Mouse (Mus musculus) CD4-positive helper T cell, adult 2 months (primary cell): ENCODE data around the gene Slc23a2.
A peak's percentile ranks its signal among the peaks of the same experiment; 100 is the strongest.

Experiments used
- DNase-seq: peaks from one replicate; pipeline ENCODE4 v3.0.0-alpha.2; 2012; ENCODE audit warnings: low read depth, missing footprints, low spot score

The Slc23a2 gene

DNA sequence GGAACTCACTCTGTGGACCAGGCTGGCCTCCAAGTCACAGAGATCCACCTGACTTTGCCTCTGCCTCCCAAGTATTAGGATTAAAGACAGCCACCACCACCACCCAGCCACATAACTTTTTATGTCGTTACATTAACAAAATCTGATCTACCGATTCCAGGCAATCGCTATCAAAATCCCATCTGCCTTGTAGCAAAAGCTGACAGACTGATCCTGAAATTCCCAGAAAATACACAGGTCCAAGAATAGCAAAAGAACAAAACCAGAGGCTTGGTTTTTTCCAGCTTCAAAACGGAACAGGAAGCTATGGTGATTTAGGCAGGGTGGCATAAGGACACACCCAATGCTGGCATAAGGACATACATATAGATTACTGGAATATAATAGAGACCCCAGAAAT is 10.2 kb downstream of the Slc23a2 start:
- DNase-seq = no peak

GRCm38 (mm10) chr2:132133436-132133835 is 11.5 kb downstream of the Slc23a2 start:
- no peak for DNase-seq

- DNase-seq = peak; percentile 27
Measured at GRCm38 (mm10) chr2:132131266-132131665, 13.6 kb downstream of the Slc23a2 start.

DNA sequence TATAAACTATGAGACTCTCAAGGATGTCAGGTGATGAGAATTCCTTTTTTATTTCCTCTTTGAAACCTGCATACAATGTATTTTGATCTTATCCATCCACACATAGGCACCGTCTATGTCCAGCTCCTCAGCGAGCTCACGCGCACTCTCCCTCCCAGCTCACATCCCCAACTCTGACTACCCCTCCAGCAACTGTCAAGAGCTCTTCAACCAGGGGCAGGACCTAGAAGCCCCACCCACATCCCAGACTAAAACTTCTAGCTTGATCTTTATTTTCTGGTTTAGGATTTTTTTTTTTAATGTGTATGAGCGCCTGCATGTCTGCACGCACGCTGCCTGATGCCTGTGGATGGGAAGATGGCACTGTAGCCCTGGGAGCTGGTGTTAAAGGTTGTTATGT is 14.9 kb downstream of the Slc23a2 start:
- DNase-seq = no peak

DNA sequence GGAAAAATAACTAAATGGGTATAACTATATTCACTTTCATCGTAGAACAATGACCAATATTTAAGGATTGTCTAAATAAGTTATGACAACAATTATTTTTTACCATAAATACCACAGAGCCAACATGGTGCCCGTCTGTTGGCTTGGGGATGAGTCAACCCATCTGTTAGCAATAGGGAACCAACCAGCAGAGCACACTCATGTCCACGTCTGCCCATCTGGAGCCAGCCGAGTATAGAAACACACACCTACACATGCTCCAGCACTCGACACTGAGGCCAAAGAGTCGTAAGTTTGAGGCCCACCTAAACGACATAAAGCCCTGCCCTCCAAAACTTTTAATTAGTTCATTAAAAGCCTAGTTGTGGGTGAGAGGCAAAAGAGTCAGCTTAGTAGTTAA is 15.7 kb downstream of the Slc23a2 start:
- no peak for DNase-seq

DNA sequence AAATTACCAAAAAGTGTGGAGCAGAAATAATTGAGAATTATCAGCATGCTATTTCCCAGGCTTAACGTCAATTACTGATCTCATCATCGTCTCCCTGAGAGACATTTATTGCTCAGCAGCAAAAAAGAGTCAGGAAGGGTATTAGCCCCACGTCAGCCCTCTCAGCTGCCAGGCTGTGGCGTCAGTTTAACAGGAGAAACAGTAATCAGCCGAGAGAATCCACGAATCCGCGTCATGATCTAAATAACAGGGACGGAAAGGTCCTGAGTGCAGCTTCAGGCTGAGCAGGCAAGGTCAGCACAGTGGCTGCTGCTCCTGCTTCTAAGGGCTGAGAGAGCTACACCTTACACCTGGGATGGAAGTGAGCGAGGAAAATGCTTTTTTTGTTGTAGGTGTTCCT is 17.0 kb downstream of the Slc23a2 start:
- DNase-seq = no peak

DNA sequence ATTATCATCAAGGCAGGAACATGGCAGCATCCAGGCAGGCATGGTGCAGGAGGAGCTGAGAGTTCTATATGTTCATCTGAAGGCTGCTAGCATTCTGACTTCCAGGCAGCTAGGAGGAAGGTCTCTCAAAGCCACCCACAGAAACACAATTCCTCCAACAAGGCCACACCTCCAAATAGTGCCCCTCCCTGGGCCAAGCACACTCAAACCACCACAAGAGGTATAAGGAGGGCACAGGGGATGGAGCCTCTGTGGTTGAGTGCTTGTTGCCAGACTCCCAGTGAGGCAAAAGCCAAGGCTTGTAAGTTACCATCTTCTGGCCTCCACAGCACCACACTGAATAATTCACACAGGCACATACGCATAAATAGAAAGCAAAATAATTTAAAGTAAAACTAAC is 18.6 kb downstream of the Slc23a2 start:
- DNase-seq = no peak

GRCm38 (mm10) chr2:132123063-132123462 is 21.8 kb downstream of the Slc23a2 start:
- DNase-seq = no peak

DNA sequence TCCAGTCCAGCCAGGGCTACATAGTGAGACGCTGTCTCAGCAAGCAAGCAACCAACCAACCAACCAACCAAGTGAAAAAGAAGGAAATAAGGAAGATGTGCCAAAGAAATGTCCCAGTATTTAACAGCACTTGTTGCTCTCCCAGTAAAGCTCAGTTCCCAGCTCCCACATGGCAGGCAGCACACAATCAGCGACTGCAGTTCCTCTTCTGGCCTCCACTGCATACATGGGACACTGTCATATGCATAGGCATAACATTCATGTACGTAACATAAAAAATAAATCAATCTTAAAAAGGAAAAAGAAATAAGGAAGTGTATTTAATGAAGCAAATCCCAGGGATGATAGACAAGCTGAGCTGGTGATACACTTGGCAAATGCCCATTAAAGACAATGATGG is 23.9 kb downstream of the Slc23a2 start:
- no peak for DNase-seq

GRCm38 (mm10) chr2:132118646-132119045 is 26.3 kb downstream of the Slc23a2 start:
- DNase-seq = no peak

DNA sequence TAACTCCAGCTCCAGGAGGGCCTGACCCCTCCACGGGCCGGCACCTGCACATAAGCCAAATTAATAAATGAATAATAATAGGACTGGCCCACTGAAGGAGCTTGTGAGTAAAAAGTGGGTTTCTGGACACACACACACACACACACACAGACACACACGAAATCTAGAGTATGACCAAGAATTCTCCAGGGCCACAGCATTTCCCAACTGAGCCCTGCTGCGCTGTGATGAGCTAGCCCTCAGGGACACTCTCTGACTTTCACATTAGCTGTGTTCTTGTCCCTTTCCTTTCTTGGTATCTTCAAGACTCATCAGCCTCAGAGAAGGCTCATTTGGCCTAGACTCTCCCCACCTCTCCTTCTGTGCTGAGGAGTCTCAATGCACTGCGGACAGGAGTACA is 29.0 kb downstream of the Slc23a2 start:
- DNase-seq = no peak

- peak; percentile 48 for DNase-seq
Measured at GRCm38 (mm10) chr2:132115344-132115743, 29.6 kb downstream of the Slc23a2 start.

- DNase-seq = peak; percentile 59
Measured at GRCm38 (mm10) chr2:132113962-132114759, 30.7 kb downstream of the Slc23a2 start.

- DNase-seq = no peak
Measured at GRCm38 (mm10) chr2:132112319-132112718, 32.6 kb downstream of the Slc23a2 start.

DNA sequence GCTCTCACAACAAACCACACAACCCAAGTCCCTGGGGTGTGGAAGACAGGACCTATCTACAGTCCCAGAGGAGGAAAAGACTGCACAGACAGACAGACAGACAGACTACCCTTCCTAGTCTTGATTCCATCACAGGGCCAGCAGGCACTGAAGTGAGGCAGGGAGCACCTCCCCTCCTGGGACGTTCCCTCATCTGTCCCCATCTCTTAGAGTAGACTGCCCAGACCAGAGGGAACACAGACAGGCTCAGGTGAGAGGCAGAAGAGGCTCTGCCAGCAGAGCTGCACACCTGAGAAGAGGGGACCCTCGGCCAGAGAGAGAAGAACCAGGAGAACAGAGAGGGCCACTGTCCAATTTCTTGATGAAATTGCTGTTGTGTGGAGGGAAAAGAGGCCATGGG is 33.0 kb downstream of the Slc23a2 start:
- DNase-seq = no peak

GRCm38 (mm10) chr2:132111266-132111665 is 33.6 kb downstream of the Slc23a2 start:
- peak; percentile 69 for DNase-seq

DNA sequence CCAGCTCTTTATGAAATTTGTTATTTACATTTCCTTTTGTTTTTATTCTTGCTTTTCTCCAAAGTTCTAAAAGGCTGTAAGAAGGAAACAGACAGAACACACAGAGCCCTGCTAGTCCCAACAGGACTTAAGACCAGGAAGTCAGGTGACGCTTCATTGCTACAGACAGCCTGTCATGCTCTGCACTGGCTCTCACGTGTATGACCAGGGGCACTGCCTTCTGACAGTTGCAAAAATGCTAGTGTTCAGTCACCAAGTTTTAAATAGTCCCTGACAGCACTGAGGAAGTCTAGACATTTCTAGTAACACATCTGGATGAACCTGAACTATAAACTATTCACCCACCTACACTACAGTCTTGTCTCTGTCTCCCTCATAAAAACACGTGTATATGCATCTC is 34.2 kb downstream of the Slc23a2 start:
- peak; percentile 39 for DNase-seq

GRCm38 (mm10) chr2:132108988-132109387 is 35.9 kb downstream of the Slc23a2 start:
- DNase-seq = no peak

GRCm38 (mm10) chr2:132107611-132108010 is 37.3 kb downstream of the Slc23a2 start:
- DNase-seq = no peak

DNA sequence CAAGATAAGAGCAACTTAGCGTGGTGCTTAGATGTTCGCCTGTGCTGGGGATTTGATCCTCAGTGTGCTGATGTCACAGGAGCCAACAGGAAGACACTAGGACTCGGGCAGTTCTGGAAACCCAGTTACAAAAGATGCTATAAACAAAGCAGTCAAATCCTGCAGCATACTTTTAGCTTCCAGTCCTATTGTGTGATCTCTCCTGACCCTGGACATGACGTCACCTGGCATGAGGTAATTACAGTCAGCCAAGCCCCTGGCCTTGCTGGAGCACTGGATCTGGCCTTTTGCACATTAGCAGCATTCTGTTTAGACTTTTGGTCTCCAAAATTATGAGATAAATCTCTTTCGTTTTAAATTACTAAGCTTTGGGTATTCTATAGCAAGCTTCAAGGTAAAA is 38.8 kb downstream of the Slc23a2 start:
- no peak for DNase-seq

DNA sequence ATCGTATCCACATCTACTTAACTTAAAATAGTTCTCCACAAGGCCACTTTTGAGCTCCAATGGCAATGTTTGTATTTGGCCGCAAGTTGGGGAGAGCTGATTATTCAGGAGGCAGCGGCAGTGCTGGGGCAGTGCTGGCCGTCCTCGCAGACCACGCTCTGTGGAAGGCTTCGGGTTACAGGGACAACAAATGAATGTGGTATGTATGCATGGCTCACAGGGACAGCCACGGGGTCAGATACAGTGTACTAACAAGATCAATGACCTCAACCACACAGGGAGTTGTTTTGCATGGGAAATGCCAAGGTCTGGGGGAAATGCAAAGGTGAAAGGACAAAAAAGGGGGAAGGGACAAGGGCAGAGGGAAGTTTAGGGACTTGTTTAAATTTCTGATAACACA is 41.6 kb downstream of the Slc23a2 start:
- DNase-seq = no peak

DNA sequence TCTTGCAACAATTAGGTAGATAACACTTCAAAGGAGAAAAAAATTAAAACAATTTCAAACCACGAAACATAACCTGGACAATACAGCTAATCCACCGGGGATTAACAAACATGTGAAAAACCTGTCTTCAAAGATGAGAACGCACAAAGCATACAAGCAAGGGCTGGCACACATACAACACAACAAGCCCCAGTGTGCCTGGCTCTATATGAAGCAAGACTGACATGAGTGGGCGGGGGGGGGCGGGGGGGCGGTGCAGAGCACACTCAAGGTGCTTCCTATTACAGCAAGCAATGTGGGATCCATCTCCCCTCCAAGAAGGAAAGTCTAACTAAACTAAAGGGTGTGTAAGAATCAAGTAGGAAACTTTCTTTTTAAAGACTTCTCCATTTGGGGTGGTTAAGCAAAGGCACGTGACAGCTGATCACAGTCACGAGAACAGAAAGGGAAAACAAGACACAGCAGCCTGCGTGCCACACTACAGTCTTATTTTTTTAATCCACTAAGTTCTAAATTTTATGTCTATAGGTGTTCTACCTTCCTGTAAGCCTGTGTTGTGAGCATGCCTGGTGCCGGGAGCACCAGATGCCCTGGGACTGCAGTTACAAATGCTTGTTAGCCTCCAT is 42.3 kb downstream of the Slc23a2 start:
- DNase-seq = peak; percentile 61

DNA sequence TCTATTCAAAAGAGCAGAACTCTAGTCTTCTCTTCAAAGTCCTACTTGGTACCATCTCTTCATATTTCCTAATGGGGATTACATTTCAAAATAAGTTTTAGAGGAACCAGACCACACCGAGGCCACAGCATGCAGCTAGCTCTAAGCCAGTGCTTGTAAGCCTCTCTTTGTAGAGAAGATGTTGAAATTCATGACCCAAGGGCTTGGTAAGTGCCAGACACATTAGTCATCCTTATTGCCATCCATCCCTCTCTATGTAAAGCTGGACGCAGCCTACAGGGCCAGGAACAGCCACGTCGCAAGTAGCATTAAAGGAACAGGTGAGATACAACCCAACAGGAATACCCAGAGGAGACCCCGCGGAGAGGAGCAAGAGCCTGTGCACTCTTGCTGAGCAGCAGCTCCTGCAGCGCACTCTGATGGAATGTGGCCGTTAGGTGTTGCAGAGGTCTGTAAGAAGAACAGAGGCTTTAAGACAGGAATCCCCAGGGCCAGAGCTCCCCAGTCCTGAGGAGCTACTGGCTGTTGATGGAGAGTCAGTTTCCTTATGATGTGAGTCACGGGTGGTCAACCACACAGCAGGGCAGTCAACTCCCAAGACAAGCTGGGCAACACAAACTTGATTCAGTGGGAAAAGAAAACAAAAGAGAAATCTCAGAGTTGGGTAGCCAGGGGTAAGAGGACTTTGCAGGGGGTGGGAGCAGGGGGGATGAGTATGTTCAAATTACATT is 45.8 kb downstream of the Slc23a2 start:
- no peak for DNase-seq
